Mouse (Mus musculus) stomach, embryonic 14.5 days (tissue): ENCODE measurements around the gene Odc1. TPM values are rescaled to one million over a fixed set of nuclear protein-coding genes. Genes with fewer than 3 reads are reported as not detected.

Experiments used
- ATAC-seq: fragments of 200-750 bp; cut with Nextera tagmentation; 2 replicates; pipeline ENCODE4 v1.8.0; 2017; ENCODE audit warnings: low read depth, moderate TSS enrichment; ENCODE audit not compliant: insufficient number of reproducible peaks, insufficient read depth, low FRiP score
- H3K27ac ChIP-seq: fragments of 300-500 bp; sonication (generic); 2 replicates; pipeline ENCODE4 v1.5.1; 2014; ENCODE audit warnings: mild to moderate bottlenecking, low read length, moderate library complexity, mixed read lengths
- H3K27me3 ChIP-seq: fragments of 300-500 bp; sonication (generic); 2 replicates; pipeline ENCODE4 v1.6.1; 2014; ENCODE audit warnings: low read length, control low read depth, mixed read lengths; ENCODE audit not compliant: control insufficient read depth, insufficient read depth
- H3K36me3 ChIP-seq: fragments of 300-500 bp; sonication (generic); 2 replicates; pipeline ENCODE4 v1.6.1; 2014; ENCODE audit warnings: mild to moderate bottlenecking, control low read depth, low read length, moderate library complexity, mixed read lengths; ENCODE audit not compliant: control insufficient read depth, insufficient read depth
- H3K4me1 ChIP-seq: fragments of 300-500 bp; sonication (generic); 2 replicates; pipeline ENCODE4 v1.6.1; 2014; ENCODE audit warnings: low read length, control low read depth, mixed read lengths; ENCODE audit not compliant: control insufficient read depth, insufficient read depth
- H3K4me2 ChIP-seq: fragments of 300-500 bp; sonication (generic); replicated peaks from 2 replicates; pipeline ENCODE4 v1.6.1; 2014; ENCODE audit warnings: low read depth, low read length, control low read depth
- H3K4me3 ChIP-seq: fragments of 300-500 bp; sonication (generic); 2 replicates; pipeline ENCODE4 v1.5.1; 2014; ENCODE audit warnings: low read depth, low read length, control low read depth
- H3K9ac ChIP-seq: fragments of 300-500 bp; sonication (generic); replicated peaks from 2 replicates; pipeline ENCODE4 v1.6.1; 2014; ENCODE audit warnings: low read depth, mild to moderate bottlenecking, control low read depth, low read length, moderate library complexity, mixed read lengths
- H3K9me3 ChIP-seq: fragments of 300-500 bp; sonication (generic); 2 replicates; pipeline ENCODE4 v1.6.1; 2016; ENCODE audit warnings: low read depth, low read length, control low read depth; ENCODE audit not compliant: control insufficient read depth
- WGBS: fragments of 180-500 bp; shearing (Covaris S2); extraction: QIAGEN DNeasy Blood & Tissue Kit; methylation state at CpG from one replicate; pipeline ENCODE4 v1.1.7; 2014; 5-methylcytosine and 5-hydroxymethylcytosine counted together
- polyA plus RNA-seq: library from polyadenylated mRNA; unstranded; fragments of >200 nt; fragmentation: Nextera tagmentation; extraction: Ambion mirVana; gene quantifications from 2 replicates; pipeline ENCODE4 v1.2.1, GENCODE M21; 2014

Gene Odc1
- polyA plus RNA-seq, 1 experiment from 2014 or later, result 160 TPM

GRCm38 (mm10) chr12:17552949-17553348 is 8.4 kb downstream of the Odc1 start:
- H3K4me3 ChIP-seq, result no peak overlapping the region
- peaks cover 31% of the 10 kb centered on the region for H3K36me3 ChIP-seq
- H3K27ac ChIP-seq, result no peak overlapping the region
- no peak overlapping the region for H3K9ac ChIP-seq
- H3K4me2 ChIP-seq, result no peak overlapping the region
- no peaks in the 10 kb centered on the region for H3K9me3 ChIP-seq
- peaks cover 5% of the 10 kb centered on the region; the same call in 1 of the 2 replicates for H3K4me1 ChIP-seq
- no peak for ATAC-seq
- WGBS, result 73% methylated on average over 2 of the region's 2 CpGs
- H3K27me3 ChIP-seq, result no peaks in the 10 kb centered on the region

GRCm38 (mm10) chr12:17553627-17554026 is 9.0 kb downstream of the Odc1 start:
- Histone ChIP-seq H3K4me3 (no peak overlapping the region), H3K27ac (no peak overlapping the region), H3K36me3 (peaks cover 25% of the 10 kb centered on the region; the same call in 1 of the 2 replicates), H3K4me1 (peaks cover 5% of the 10 kb centered on the region; the same call in 1 of the 2 replicates), H3K27me3 (no peaks in the 10 kb centered on the region), H3K9me3 (no peaks in the 10 kb centered on the region), H3K9ac (no peak overlapping the region), H3K4me2 (no peak overlapping the region)
- no peak for ATAC-seq
- 73% methylated on average over 5 of the region's 5 CpGs for WGBS

- Histone ChIP-seq H3K9ac (no peak overlapping the region), H3K4me1 (peaks cover 5% of the 10 kb centered on the region; the same call in 1 of the 2 replicates), H3K27me3 (no peaks in the 10 kb centered on the region), H3K4me3 (no peak overlapping the region), H3K27ac (no peak overlapping the region), H3K36me3 (peaks cover 19% of the 10 kb centered on the region; the same call in 1 of the 2 replicates), H3K9me3 (no peaks in the 10 kb centered on the region), H3K4me2 (no peak overlapping the region)
- 30% methylated on average over 15 of the region's 15 CpGs for WGBS
- peak; percentile 46; the same call in 1 of the 2 replicates for ATAC-seq
These were observed 9.8 kb downstream of the Odc1 start for GRCm38 (mm10) chr12:17554200-17554951.

GRCm38 (mm10) chr12:17556430-17557343 is 12.1 kb downstream of the Odc1 start:
- H3K4me1 ChIP-seq, result peaks cover 5% of the 10 kb centered on the region; the same call in 1 of the 2 replicates
- no peak for ATAC-seq
- H3K36me3 ChIP-seq, result peaks cover 1% of the 10 kb centered on the region; the same call in 1 of the 2 replicates
- H3K27ac ChIP-seq, result no peak overlapping the region
- no peaks in the 10 kb centered on the region for H3K9me3 ChIP-seq
- no peak overlapping the region for H3K4me3 ChIP-seq
- no peak overlapping the region for H3K9ac ChIP-seq
- H3K27me3 ChIP-seq, result no peaks in the 10 kb centered on the region
- 0 out of 2 replicates have a peak overlapping the region, but pooled peaks have one; percentile 10 for H3K4me2 ChIP-seq
- 33% methylated on average over 21 of the region's 21 CpGs for WGBS

GRCm38 (mm10) chr12:17557344-17557966 is 12.9 kb downstream of the Odc1 start:
- H3K36me3 ChIP-seq, result no peaks in the 10 kb centered on the region
- 43% methylated on average over 7 of the region's 7 CpGs for WGBS
- no peak overlapping the region for H3K4me3 ChIP-seq
- no peak for ATAC-seq
- peaks cover 5% of the 10 kb centered on the region; the same call in 1 of the 2 replicates for H3K4me1 ChIP-seq
- H3K27me3 ChIP-seq, result no peaks in the 10 kb centered on the region
- H3K4me2 ChIP-seq, result no peak overlapping the region
- H3K9ac ChIP-seq, result no peak overlapping the region
- no peaks in the 10 kb centered on the region for H3K9me3 ChIP-seq
- no peak overlapping the region for H3K27ac ChIP-seq

- no peak overlapping the region for H3K9ac ChIP-seq
- no peaks in the 10 kb centered on the region for H3K36me3 ChIP-seq
- ATAC-seq, result no peak
- H3K27ac ChIP-seq, result no peak overlapping the region
- H3K4me2 ChIP-seq, result no peak overlapping the region
- H3K27me3 ChIP-seq, result no peaks in the 10 kb centered on the region
- peaks cover 5% of the 10 kb centered on the region; the same call in 1 of the 2 replicates for H3K4me1 ChIP-seq
- H3K9me3 ChIP-seq, result no peaks in the 10 kb centered on the region
- no peak overlapping the region for H3K4me3 ChIP-seq
- WGBS, result 78% methylated on average over 2 of the region's 2 CpGs
These were observed 13.4 kb downstream of the Odc1 start for GRCm38 (mm10) chr12:17557967-17558345.

- Histone ChIP-seq H3K9ac (no peak overlapping the region), H3K27ac (no peak overlapping the region), H3K27me3 (no peaks in the 10 kb centered on the region), H3K9me3 (no peaks in the 10 kb centered on the region), H3K36me3 (no peaks in the 10 kb centered on the region), H3K4me3 (no peak overlapping the region), H3K4me2 (no peak overlapping the region), H3K4me1 (no peaks in the 10 kb centered on the region)
- ATAC-seq, result no peak
- WGBS, result 69% methylated on average over 1 of the region's 1 CpGs
These were observed 17.8 kb downstream of the Odc1 start for GRCm38 (mm10) chr12:17562396-17562795.

GRCm38 (mm10) chr12:17565393-17566045 is 20.9 kb downstream of the Odc1 start:
- Histone ChIP-seq H3K9ac (no peak overlapping the region), H3K4me3 (no peak overlapping the region), H3K9me3 (no peaks in the 10 kb centered on the region), H3K27ac (no peak overlapping the region), H3K4me2 (no peak overlapping the region), H3K36me3 (no peaks in the 10 kb centered on the region), H3K4me1 (no peaks in the 10 kb centered on the region), H3K27me3 (no peaks in the 10 kb centered on the region)
- ATAC-seq, result no peak
- 89% methylated on average over 3 of the region's 3 CpGs for WGBS
